Mouse (Mus musculus) olfactory bulb, adult 2 months (tissue): ENCODE measurements around the gene Rreb1. TPM values are rescaled to one million over a fixed set of nuclear protein-coding genes. Genes with fewer than 3 reads are reported as not detected.

ENCODE experiments used
- H3K27ac ChIP-seq: fragments of 200-500 bp; 2 replicates; pipeline ENCODE4 v1.5.1; 2012; ENCODE audit warnings: low read depth, low read length; ENCODE audit not compliant: insufficient read depth
- H3K4me1 ChIP-seq: fragments of 200-500 bp; 2 replicates; pipeline ENCODE4 v1.6.1; 2012; ENCODE audit warnings: low read length; ENCODE audit not compliant: control insufficient read depth, insufficient read depth
- H3K4me3 ChIP-seq: fragments of 200-500 bp; 2 replicates; pipeline ENCODE4 v1.5.1; 2012; ENCODE audit warnings: mild to moderate bottlenecking, low read depth, low read length, moderate library complexity; ENCODE audit not compliant: insufficient read depth
- CTCF ChIP-seq: fragments of 200-500 bp; IDR thresholded peaks from 2 replicates; pipeline ENCODE4 v1.5.1; 2012; ENCODE audit warnings: low read depth, mild to moderate bottlenecking, low read length, moderate library complexity; ENCODE audit not compliant: insufficient read depth
- POLR2A ChIP-seq: fragments of 200-500 bp; IDR thresholded peaks from 2 replicates; pipeline ENCODE4 v1.6.1; 2012; ENCODE audit warnings: mild to moderate bottlenecking, low read depth, low read length, moderate library complexity; ENCODE audit not compliant: insufficient read depth
- WGBS: fragments of 180-500 bp; shearing (Covaris S2); methylation state at CpG from one replicate; pipeline ENCODE4 v1.1.7; 2018; 5-methylcytosine and 5-hydroxymethylcytosine counted together
- polyA plus RNA-seq: library from polyadenylated mRNA; stranded (reverse); fragments of >200 nt; gene quantifications from 2 replicates; pipeline ENCODE4 v1.2.4, GENCODE M21; 2012; ENCODE audit warnings: low replicate concordance; ENCODE audit not compliant: missing spikeins, insufficient read depth, insufficient read length

The Rreb1 gene
- polyA plus RNA-seq, 1 experiment = not detected

- Histone ChIP-seq H3K4me3 (no peak overlapping the region), H3K27ac (no peak overlapping the region), H3K4me1 (no peaks in the 10 kb centered on the region)
- TF ChIP-seq CTCF (no peak), POLR2A (no peak)
- 98% methylated on average over 4 of the region's 4 CpGs for WGBS
Measured at GRCm38 (mm10) chr13:37903476-37903875, 125.3 kb downstream of the Rreb1 start.

- TF ChIP-seq POLR2A = no peak
- no peak for TF ChIP-seq CTCF
- 95% methylated on average over 6 of the region's 6 CpGs for WGBS
- no peak overlapping the region for H3K4me3 ChIP-seq
- no peaks in the 10 kb centered on the region for H3K4me1 ChIP-seq
- H3K27ac ChIP-seq = no peak overlapping the region
Measured at GRCm38 (mm10) chr13:37904436-37904835, 126.2 kb downstream of the Rreb1 start.

- Histone ChIP-seq H3K4me1 (no peaks in the 10 kb centered on the region), H3K27ac (no peak overlapping the region), H3K4me3 (no peak overlapping the region)
- 84% methylated on average over 9 of the region's 9 CpGs for WGBS
- TF ChIP-seq CTCF (no peak), POLR2A (no peak)
Measured at GRCm38 (mm10) chr13:37908061-37908460, 129.9 kb downstream of the Rreb1 start.

- Histone ChIP-seq H3K4me1 (no peaks in the 10 kb centered on the region), H3K27ac (no peak overlapping the region), H3K4me3 (no peak overlapping the region)
- TF ChIP-seq CTCF = no peak
- TF ChIP-seq POLR2A = no peak
- WGBS = 84% methylated on average over 6 of the region's 6 CpGs
Measured at GRCm38 (mm10) chr13:37908493-37908892, 130.3 kb downstream of the Rreb1 start.

- H3K27ac ChIP-seq = no peak overlapping the region
- H3K4me1 ChIP-seq = no peaks in the 10 kb centered on the region
- TF ChIP-seq CTCF = no peak
- TF ChIP-seq POLR2A = no peak
- WGBS = 81% methylated on average over 2 of the region's 2 CpGs
- no peak overlapping the region for H3K4me3 ChIP-seq
Measured at GRCm38 (mm10) chr13:37909225-37909624, 131.0 kb downstream of the Rreb1 start.

GRCm38 (mm10) chr13:37912011-37912410 is 133.8 kb downstream of the Rreb1 start:
- Histone ChIP-seq H3K4me1 (no peaks in the 10 kb centered on the region), H3K4me3 (no peak overlapping the region), H3K27ac (no peak overlapping the region)
- no peak for TF ChIP-seq CTCF
- no peak for TF ChIP-seq POLR2A
- 77% methylated on average over 6 of the region's 6 CpGs for WGBS

GRCm38 (mm10) chr13:37912591-37913467 is 134.6 kb downstream of the Rreb1 start:
- Histone ChIP-seq H3K4me1 (no peaks in the 10 kb centered on the region), H3K27ac (no peak overlapping the region), H3K4me3 (no peak overlapping the region)
- TF ChIP-seq POLR2A (no peak), CTCF (no peak)
- 66% methylated on average over 12 of the region's 12 CpGs for WGBS

- no peak overlapping the region for H3K27ac ChIP-seq
- 86% methylated on average over 3 of the region's 3 CpGs for WGBS
- no peaks in the 10 kb centered on the region for H3K4me1 ChIP-seq
- H3K4me3 ChIP-seq = no peak overlapping the region
- TF ChIP-seq POLR2A (no peak), CTCF (no peak)
Measured at GRCm38 (mm10) chr13:37913963-37914362, 135.8 kb downstream of the Rreb1 start.
